Mouse (Mus musculus) C3H10T1/2 (cell line): ENCODE data around the gene Lep. TPM values are rescaled to one million over a fixed set of nuclear protein-coding genes. Genes with fewer than 3 reads are reported as not detected.

Experiments
- polyA plus RNA-seq, 2 experiments: library from polyadenylated mRNA; unstranded; fragments of >200 nt; fragmentation: generic; extraction: Trizol; gene quantifications; one replicate each; pipeline ENCODE4 v1.2.1; 2012; ENCODE audit warnings: missing spikeins in 2 of 2

Gene Lep
- polyA plus RNA-seq, result not detected

DNA sequence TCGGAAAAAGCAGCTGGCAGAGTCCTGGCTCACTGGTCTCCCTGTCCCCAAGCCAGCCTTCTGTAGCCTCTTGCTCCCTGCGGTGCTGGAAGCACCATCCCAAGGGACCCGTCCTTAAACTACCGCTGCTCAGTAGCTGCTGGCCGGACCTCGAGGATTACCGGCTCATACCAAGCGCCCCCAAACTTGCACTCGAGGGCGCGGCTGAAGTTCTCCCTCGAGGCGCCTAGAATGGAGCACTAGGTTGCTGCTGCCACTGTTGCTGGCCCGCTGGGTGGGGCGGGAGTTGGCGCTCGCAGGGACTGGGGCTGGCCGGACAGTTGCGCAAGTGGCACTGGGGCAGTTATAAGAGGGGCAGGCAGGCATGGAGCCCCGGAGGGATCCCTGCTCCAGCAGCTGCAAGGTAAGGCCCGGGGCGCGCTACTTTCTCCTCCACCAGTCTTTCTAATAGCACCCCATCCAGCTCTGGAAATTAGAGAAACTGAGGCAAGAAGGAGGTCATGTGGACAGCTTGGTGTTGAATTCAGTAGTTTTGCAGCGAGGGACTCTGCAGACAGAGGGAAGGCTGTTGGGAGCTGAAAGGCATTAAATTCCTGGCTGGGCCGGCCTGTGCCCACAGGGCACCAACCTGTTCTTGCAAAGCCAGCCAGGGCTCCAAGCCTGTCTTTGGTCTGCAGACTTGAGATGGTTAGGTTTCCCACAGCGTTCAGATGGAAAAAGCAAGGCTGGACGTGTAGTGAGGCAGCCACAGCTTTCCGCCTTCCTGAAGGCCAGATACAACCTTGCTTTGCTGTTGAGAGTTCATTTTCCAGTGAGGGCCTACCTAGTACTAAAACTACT lies at the start of gene Lep:
Gene Lep, plus strand, starts transcription at position 375 of the 840 bp plus-strand sequence.

Other genes starting within 250 kb of the Lep start
- under 1 TPM; 0.01 to 0.09 TPM for gene Lrrc4, start 228.5 kb upstream of the Lep start, polyA plus RNA-seq
- gene Rbm28, start 104.8 kb downstream of the Lep start, polyA plus RNA-seq, result 1 to 10 TPM; 2.6 to 8.3 TPM
- gene Prrt4, start 119.4 kb downstream of the Lep start, polyA plus RNA-seq, result under 1 TPM; 0.01 to 0.09 TPM
- gene Impdh1, start 156.1 kb downstream of the Lep start, polyA plus RNA-seq, result 10 to 100 TPM; 26.5 to 46.7 TPM
- 10 to 100 TPM; 12.3 to 17.6 TPM for gene Hilpda, start 212.3 kb downstream of the Lep start, polyA plus RNA-seq
- under 1 TPM; 0.57 to 0.96 TPM for gene Fam71f2, start 219.4 kb downstream of the Lep start, polyA plus RNA-seq